Mouse (Mus musculus): ENCODE measurements around the gene Myo9b.
"Not testable (repeated sequence)": the region's sequence is repeated elsewhere in the genome, so short reads cannot be mapped to it uniquely, and the experiment has no call there.

- not testable (repeated sequence) for TF ChIP-seq GATA1 (IDR thresholded peaks at IDR 0.05; ENCODE audit: borderline replicate concordance, low read length); CTCF (IDR thresholded peaks at IDR 0.05; ENCODE audit: low read depth, low read length)
Measured at GRCm38 (mm10) chr8:71286223-71286622, 13.7 kb downstream of the Myo9b start.

Measured in G1E (cell line).